Mouse (Mus musculus): ENCODE data around the gene Prkar2b.

DNA sequence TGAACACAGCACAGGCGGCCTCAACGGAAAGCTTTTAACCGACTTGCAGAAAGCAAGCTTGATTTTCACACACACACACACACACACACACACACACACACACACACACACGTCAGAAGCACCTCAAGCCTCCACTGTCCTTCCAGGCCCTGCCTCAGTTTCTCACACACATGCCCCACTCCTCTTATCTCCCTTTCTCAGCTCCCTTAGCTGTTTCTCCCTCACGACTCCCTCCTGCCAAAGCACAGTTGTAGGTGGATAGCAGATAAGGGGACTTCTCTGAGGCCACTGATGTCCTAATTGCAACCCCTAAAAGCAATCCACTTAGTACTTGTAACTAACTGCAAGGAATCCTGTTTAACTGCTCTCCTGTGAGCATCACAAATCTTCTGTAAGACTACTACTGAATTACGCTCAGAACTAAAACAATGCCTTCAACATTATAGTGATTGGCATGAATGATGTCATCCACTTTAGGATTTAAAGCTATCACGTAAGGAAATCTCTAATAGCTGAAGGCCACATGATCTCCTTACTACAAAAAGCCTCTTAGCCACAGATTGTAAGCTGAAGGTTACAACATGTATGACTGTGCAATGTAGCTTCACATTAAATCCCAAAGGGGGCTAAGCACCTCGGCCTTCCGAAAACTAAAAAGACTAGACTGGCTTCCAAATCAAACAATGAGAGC, 6.5 kb downstream of the Prkar2b start:
- TF ChIP-seq CTCF (conservative IDR thresholded peaks at IDR 0.05; ENCODE audit: low read length): no peak
- no peak for TF ChIP-seq POU5F1 (IDR thresholded peaks at IDR 0.05; ENCODE audit: borderline replicate concordance, low read length)
- TF ChIP-seq NANOG (IDR thresholded peaks at IDR 0.05; ENCODE audit: borderline replicate concordance, low read length): no peak

All from E14TG2a.4 (cell line).